Mouse (Mus musculus): ENCODE results near the gene Kansl1.

- TF ChIP-seq CTCF (IDR thresholded peaks at IDR 0.05; ENCODE audit: control insufficient read depth, insufficient read depth, insufficient replicate concordance, low read depth, low read length): no peak
- no peak for TF ChIP-seq POLR2A (IDR thresholded peaks at IDR 0.05; ENCODE audit: control insufficient read depth, low read depth, low read length)
Measured at GRCm38 (mm10) chr11:104329185-104329926, 139.3 kb downstream of the Kansl1 start.
